Mouse (Mus musculus): ENCODE data around the gene Peak1. TPM values are rescaled to one million over a fixed set of nuclear protein-coding genes. Genes with fewer than 3 reads are reported as not detected.

Peak1 gene
- 32.2 and 34.9 TPM in 2 replicates for polyA plus RNA-seq (2014; fragmentation: Nextera tagmentation; extraction: Ambion mirVana)

GRCm38 (mm10) chr9:56417948-56418737 is at the start of gene Peak1, which contains the start of gene Hmg20a:
Gene Peak1, minus strand, starts transcription at chr9:56418067.
Gene Hmg20a, plus strand, starts transcription at chr9:56418609.
- Histone ChIP-seq H3K4me2 (peak within 1 kb of the TSS; percentile 84), H3K27me3 (ENCODE audit: insufficient read depth, low read length) (no peaks in the 10 kb centered on the region), H3K4me3 (ENCODE audit: low read depth, low read length) (peak within 1 kb of the TSS; percentile 76), H3K36me3 (ENCODE audit: insufficient read depth) (no peaks in the 10 kb centered on the region), H3K9ac (peak within 1 kb of the TSS; percentile 87), H3K27ac (ENCODE audit: low read depth) (peak within 1 kb of the TSS; percentile 97), H3K4me1 (ENCODE audit: insufficient read depth) (peaks cover 3% of the 10 kb centered on the region; the same call in 1 of the 2 replicates), H3K9me3 (ENCODE audit: low read depth, low read length) (no peaks in the 10 kb centered on the region)
- ATAC-seq (ENCODE audit: insufficient read depth) (peak; percentile 94), DNase-seq (peak; percentile 100)
- 1% methylated on average over 58 of the region's 59 CpGs for WGBS
- TF ChIP-seq CTCF (IDR thresholded peaks at IDR 0.05; ENCODE audit: low read depth), result no peak

GRCm38 (mm10) chr9:56466251-56466650 is 48.4 kb upstream of the Peak1 start:
- no peak for TF ChIP-seq CTCF (IDR thresholded peaks at IDR 0.05; ENCODE audit: low read depth)
- Histone ChIP-seq H3K4me1 (ENCODE audit: insufficient read depth) (peaks cover 54% of the 10 kb centered on the region), H3K36me3 (ENCODE audit: insufficient read depth) (peaks cover 21% of the 10 kb centered on the region), H3K9ac (no peak overlapping the region), H3K4me2 (no peak overlapping the region), H3K27me3 (ENCODE audit: insufficient read depth, low read length) (no peaks in the 10 kb centered on the region), H3K27ac (ENCODE audit: low read depth) (no peak overlapping the region), H3K4me3 (ENCODE audit: low read depth, low read length) (no peak overlapping the region), H3K9me3 (ENCODE audit: low read depth, low read length) (no peaks in the 10 kb centered on the region)
- DNase-seq, result no peak
- ATAC-seq (ENCODE audit: insufficient read depth), result no peak
- 89% methylated on average over 4 of the region's 4 CpGs for WGBS

GRCm38 (mm10) chr9:56464863-56465654 is 47.2 kb upstream of the Peak1 start:
- Histone ChIP-seq H3K4me3 (ENCODE audit: low read depth, low read length) (no peak overlapping the region), H3K4me1 (ENCODE audit: insufficient read depth) (peaks cover 45% of the 10 kb centered on the region), H3K27ac (ENCODE audit: low read depth) (peak overlapping the region; percentile 88), H3K9me3 (ENCODE audit: low read depth, low read length) (no peaks in the 10 kb centered on the region), H3K9ac (0 out of 2 replicates have a peak overlapping the region, but pooled peaks have one; percentile 10), H3K4me2 (peak overlapping the region; percentile 38), H3K36me3 (ENCODE audit: insufficient read depth) (peaks cover 20% of the 10 kb centered on the region), H3K27me3 (ENCODE audit: insufficient read depth, low read length) (no peaks in the 10 kb centered on the region)
- TF ChIP-seq CTCF (IDR thresholded peaks at IDR 0.05; ENCODE audit: low read depth), result no peak
- 11% methylated on average over 23 of the region's 23 CpGs for WGBS
- ATAC-seq (ENCODE audit: insufficient read depth), result no peak
- peak; percentile 74 for DNase-seq

- peaks cover 37% of the 10 kb centered on the region for H3K4me1 ChIP-seq (ENCODE audit: insufficient read depth)
- H3K27ac ChIP-seq (ENCODE audit: low read depth), result peak overlapping the region; percentile 88
- no peak overlapping the region for H3K9ac ChIP-seq
- no peak overlapping the region for H3K4me3 ChIP-seq (ENCODE audit: low read depth, low read length)
- peaks cover 13% of the 10 kb centered on the region; the same call in 1 of the 2 replicates for H3K36me3 ChIP-seq (ENCODE audit: insufficient read depth)
- no peaks in the 10 kb centered on the region for H3K27me3 ChIP-seq (ENCODE audit: insufficient read depth, low read length)
- TF ChIP-seq CTCF (IDR thresholded peaks at IDR 0.05; ENCODE audit: low read depth), result no peak
- H3K4me2 ChIP-seq, result peak overlapping the region; percentile 38; the same call in 1 of the 2 replicates
- peak; percentile 93 for ATAC-seq (ENCODE audit: insufficient read depth)
- WGBS, result 13% methylated on average over 4 of the region's 4 CpGs
- H3K9me3 ChIP-seq (ENCODE audit: low read depth, low read length), result no peaks in the 10 kb centered on the region
- DNase-seq, result peak; percentile 94
These were observed 46.0 kb upstream of the Peak1 start for GRCm38 (mm10) chr9:56463686-56464515.

DNA sequence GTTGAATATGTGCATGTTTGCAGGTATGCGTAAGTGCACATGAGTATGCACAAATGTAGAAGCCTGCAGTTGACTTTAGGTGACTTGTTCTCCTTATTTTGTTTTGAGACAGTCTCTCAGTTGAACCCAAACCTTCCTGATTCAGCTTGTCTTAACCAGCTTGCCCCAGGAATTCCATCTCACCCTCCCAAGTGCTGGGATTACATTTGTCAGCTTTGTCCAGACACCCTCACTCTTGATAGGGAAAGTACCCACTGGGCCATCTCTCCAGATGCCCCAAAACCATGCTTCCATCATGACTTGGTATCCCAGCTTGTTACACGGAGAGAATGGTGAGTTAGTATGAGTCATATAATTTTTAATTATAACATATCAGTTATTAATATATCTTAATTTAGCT is 45.2 kb upstream of the Peak1 start:
- Histone ChIP-seq H3K4me2 (peak overlapping the region; percentile 31; the same call in 1 of the 2 replicates), H3K27me3 (ENCODE audit: insufficient read depth, low read length) (no peaks in the 10 kb centered on the region), H3K4me1 (ENCODE audit: insufficient read depth) (peaks cover 37% of the 10 kb centered on the region), H3K4me3 (ENCODE audit: low read depth, low read length) (no peak overlapping the region), H3K27ac (ENCODE audit: low read depth) (peak overlapping the region; percentile 88), H3K9me3 (ENCODE audit: low read depth, low read length) (no peaks in the 10 kb centered on the region), H3K36me3 (ENCODE audit: insufficient read depth) (peaks cover 9% of the 10 kb centered on the region; the same call in 1 of the 2 replicates), H3K9ac (no peak overlapping the region)
- no peak for TF ChIP-seq CTCF (IDR thresholded peaks at IDR 0.05; ENCODE audit: low read depth)
- DNase-seq (no peak), ATAC-seq (ENCODE audit: insufficient read depth) (no peak)
- 75% methylated on average over 2 of the region's 2 CpGs for WGBS

- Histone ChIP-seq H3K9me3 (ENCODE audit: low read depth, low read length) (no peaks in the 10 kb centered on the region), H3K4me3 (ENCODE audit: low read depth, low read length) (no peak overlapping the region), H3K36me3 (ENCODE audit: insufficient read depth) (0 out of 2 replicates have a peak, but pooled peaks cover 4% of the 10 kb centered on the region), H3K4me2 (no peak overlapping the region), H3K27me3 (ENCODE audit: insufficient read depth, low read length) (no peaks in the 10 kb centered on the region), H3K4me1 (ENCODE audit: insufficient read depth) (peaks cover 37% of the 10 kb centered on the region), H3K9ac (no peak overlapping the region), H3K27ac (ENCODE audit: low read depth) (peak overlapping the region; percentile 88)
- 67% methylated on average over 1 of the region's 1 CpGs for WGBS
- ATAC-seq (ENCODE audit: insufficient read depth), result no peak
- DNase-seq, result peak; percentile 12
- TF ChIP-seq CTCF (IDR thresholded peaks at IDR 0.05; ENCODE audit: low read depth), result no peak
These were observed 44.7 kb upstream of the Peak1 start for GRCm38 (mm10) chr9:56462606-56463005.
